ENCODE assay signal across 15 mouse cellular contexts in the genomic region with DNA sequence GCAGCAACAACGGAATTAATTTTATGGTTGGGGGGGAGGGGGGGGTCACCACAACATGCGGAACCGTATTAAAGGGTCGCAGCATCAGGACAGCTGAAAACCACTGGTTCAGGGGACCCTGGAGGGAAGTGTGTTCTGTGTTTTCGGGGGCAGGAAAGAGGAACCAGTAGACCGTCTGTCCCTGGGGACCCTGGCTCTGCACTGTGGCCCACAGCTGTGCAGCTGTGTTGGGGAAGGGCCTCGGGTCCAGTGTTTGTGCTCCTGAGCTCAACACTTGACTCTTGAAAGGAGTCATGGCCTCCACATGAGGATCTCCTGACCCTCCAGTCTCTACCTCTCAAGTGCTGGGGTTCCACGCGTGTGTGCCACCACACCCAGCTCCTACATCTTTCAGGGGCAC.
DNase-seq lines count a peak whose midpoint lies in the region; ATAC-seq and TF ChIP-seq lines count a peak whose summit lies in the region.
"Had no signal": no experiment of that assay in that cellular context is flagged by ENCODE, and none has a peak within 500 bp of the region (broad histone marks: within the 10 kb centered on the region; RNA-seq: fewer than 3 reads in every experiment).

No protein-coding gene starts in this region.

- intact Hi-C loops in gastrocnemius, adult 2 months (cut with DNase I) = no loop called here

- no peak overlapping the region for H3K4me3 ChIP-seq in gastrocnemius, adult 2 months
- H3K4me3 ChIP-seq: hindbrain, embryonic 10.5 days; kidney, embryonic 15.5 days; limb, embryonic 10.5 days; neural tube, embryonic 15.5 days had no signal

- DNase-seq in gastrocnemius, adult 2 months = peak; percentile 39
- no peak for DNase-seq in gastrocnemius, postnatal 4 days (ENCODE audit: low spot score in 2 of 2)
- DNase-seq in lung, postnatal 36 days = peak; percentile 50
- DNase-seq in lung, adult 18-20 months = no peak
- DNase-seq in frontal cortex, postnatal 14 days (ENCODE audit: low spot score in 2 of 2) = no peak
- DNase-seq in kidney, postnatal 36 days = no peak
- no peak for DNase-seq in kidney, adult 8-10 months
- DNase-seq: right cerebral cortex, postnatal 14 days; thymus, adult 2 months had no signal

- H3K27ac ChIP-seq in gastrocnemius, adult 2 months = no peak overlapping the region
- H3K27ac ChIP-seq: hindbrain, embryonic 10.5 days; kidney, embryonic 15.5 days; limb, embryonic 10.5 days; neural tube, embryonic 15.5 days had no signal

- ATAC-seq in megakaryocyte progenitor cell, adult 5-6 weeks (replicated peaks; ENCODE audit: poor library complexity) = peak; percentile 70
- ATAC-seq: activated CD4-positive, CD25-positive, alpha-beta regulatory T cell, adult 4 months had no signal

- no peak for TF ChIP-seq CTCF in gastrocnemius, adult 2 months (IDR thresholded peaks at IDR 0.05)

Comparison
In these comparisons a context has a peak if more than half of its experiments do, and no peak if none do; other contexts are left out.
1. DNase-seq: peak in gastrocnemius, adult 2 months (single experiment) and lung, postnatal 36 days (single experiment); none in gastrocnemius, postnatal 4 days (0 of 2), lung, adult 18-20 months (0 of 2), frontal cortex, postnatal 14 days (0 of 2), kidney, postnatal 36 days (0 of 2) and kidney, adult 8-10 months (0 of 2).